Mouse (Mus musculus): ENCODE measurements around the gene Cep131. TPM values are rescaled to one million over a fixed set of nuclear protein-coding genes. Genes with fewer than 3 reads are reported as not detected.
A peak's percentile ranks its signal among the peaks of the same experiment; 100 is the strongest.

Cep131 gene
- polyA plus RNA-seq, 1 experiment from 2014 or later, result 3.1 TPM

GRCm38 (mm10) chr11:120122126-120122525 lies 35.5 kb upstream of the Cep131 start:
- TF ChIP-seq EP300 (IDR thresholded peaks at IDR 0.05; ENCODE audit: low read depth), result no peak
- no peak for TF ChIP-seq CTCF (IDR thresholded peaks at IDR 0.05; ENCODE audit: low read depth)
- Histone ChIP-seq H3K4me1 (ENCODE audit: insufficient read depth) (no peaks in the 10 kb centered on the region), H3K9ac (replicated peaks) (no peak overlapping the region), H3K4me3 (ENCODE audit: low read depth, low read length) (no peak overlapping the region), H3K4me2 (ENCODE audit: low read depth, low read length) (no peak overlapping the region), H3K36me3 (replicated peaks; ENCODE audit: insufficient read depth, low read length) (peaks cover 65% of the 10 kb centered on the region), H3K27me3 (ENCODE audit: insufficient read depth, low read length) (no peaks in the 10 kb centered on the region), H3K9me3 (ENCODE audit: low read length) (no peaks in the 10 kb centered on the region), H3K27ac (ENCODE audit: low read depth) (no peak overlapping the region)
- ATAC-seq (no peak), DNase-seq (no peak)
- WGBS (ENCODE audit: insufficient replicate concordance), result 90% methylated on average over 12 of the region's 12 CpGs

GRCm38 (mm10) chr11:120120642-120121420 lies 34.2 kb upstream of the Cep131 start:
- DNase-seq (peak; percentile 67), ATAC-seq (no peak)
- TF ChIP-seq EP300 (IDR thresholded peaks at IDR 0.05; ENCODE audit: low read depth) (no peak), CTCF (IDR thresholded peaks at IDR 0.05; ENCODE audit: low read depth) (peak; percentile 71)
- H3K36me3 ChIP-seq (replicated peaks; ENCODE audit: insufficient read depth, low read length), result peaks cover 70% of the 10 kb centered on the region
- no peaks in the 10 kb centered on the region for H3K4me1 ChIP-seq (ENCODE audit: insufficient read depth)
- 83% methylated on average over 17 of the region's 17 CpGs for WGBS (ENCODE audit: insufficient replicate concordance)
- no peak overlapping the region for H3K4me2 ChIP-seq (ENCODE audit: low read depth, low read length)
- no peaks in the 10 kb centered on the region for H3K27me3 ChIP-seq (ENCODE audit: insufficient read depth, low read length)
- H3K4me3 ChIP-seq (ENCODE audit: low read depth, low read length), result no peak overlapping the region
- H3K27ac ChIP-seq (ENCODE audit: low read depth), result no peak overlapping the region
- H3K9me3 ChIP-seq (ENCODE audit: low read length), result no peaks in the 10 kb centered on the region
- H3K9ac ChIP-seq (replicated peaks), result no peak overlapping the region

- Histone ChIP-seq H3K4me2 (ENCODE audit: low read depth, low read length) (no peak overlapping the region), H3K36me3 (replicated peaks; ENCODE audit: insufficient read depth, low read length) (peaks cover 73% of the 10 kb centered on the region), H3K9me3 (ENCODE audit: low read length) (no peaks in the 10 kb centered on the region), H3K27ac (ENCODE audit: low read depth) (no peak overlapping the region), H3K4me1 (ENCODE audit: insufficient read depth) (no peaks in the 10 kb centered on the region), H3K9ac (replicated peaks) (no peak overlapping the region), H3K4me3 (ENCODE audit: low read depth, low read length) (no peak overlapping the region), H3K27me3 (ENCODE audit: insufficient read depth, low read length) (no peaks in the 10 kb centered on the region)
- ATAC-seq, result no peak
- no peak for DNase-seq
- TF ChIP-seq EP300 (IDR thresholded peaks at IDR 0.05; ENCODE audit: low read depth) (no peak), CTCF (IDR thresholded peaks at IDR 0.05; ENCODE audit: low read depth) (no peak)
- WGBS (ENCODE audit: insufficient replicate concordance), result 81% methylated on average over 10 of the region's 10 CpGs
These were observed 33.4 kb upstream of the Cep131 start for GRCm38 (mm10) chr11:120119936-120120541.

DNA sequence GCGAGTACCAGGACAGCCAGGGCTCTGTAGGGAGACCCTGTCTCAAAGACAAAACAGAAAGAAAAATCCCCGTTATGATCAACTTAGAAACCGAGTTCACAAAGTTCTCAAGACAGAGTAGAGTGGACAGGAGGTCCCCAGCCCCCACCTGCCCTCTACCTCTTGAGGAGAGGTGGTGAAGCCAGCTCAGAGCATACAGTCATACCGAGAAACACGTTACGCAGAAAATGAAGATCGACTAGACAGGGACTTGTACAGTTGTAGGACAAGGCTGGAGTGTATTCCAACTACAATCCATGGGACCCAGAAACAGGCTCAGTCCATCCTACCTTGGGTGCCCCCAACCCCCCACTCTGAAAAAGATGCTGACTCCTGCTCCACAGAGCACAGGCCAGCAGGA lies 32.5 kb upstream of the Cep131 start:
- H3K4me1 ChIP-seq (ENCODE audit: insufficient read depth), result no peaks in the 10 kb centered on the region
- no peak overlapping the region for H3K9ac ChIP-seq (replicated peaks)
- H3K36me3 ChIP-seq (replicated peaks; ENCODE audit: insufficient read depth, low read length), result peaks cover 68% of the 10 kb centered on the region
- H3K4me2 ChIP-seq (ENCODE audit: low read depth, low read length), result no peak overlapping the region
- H3K27ac ChIP-seq (ENCODE audit: low read depth), result no peak overlapping the region
- H3K4me3 ChIP-seq (ENCODE audit: low read depth, low read length), result no peak overlapping the region
- no peak for DNase-seq
- ATAC-seq, result no peak
- H3K27me3 ChIP-seq (ENCODE audit: insufficient read depth, low read length), result no peaks in the 10 kb centered on the region
- 92% methylated on average over 7 of the region's 7 CpGs for WGBS (ENCODE audit: insufficient replicate concordance)
- no peaks in the 10 kb centered on the region for H3K9me3 ChIP-seq (ENCODE audit: low read length)
- TF ChIP-seq CTCF (IDR thresholded peaks at IDR 0.05; ENCODE audit: low read depth) (no peak), EP300 (IDR thresholded peaks at IDR 0.05; ENCODE audit: low read depth) (no peak)

DNA sequence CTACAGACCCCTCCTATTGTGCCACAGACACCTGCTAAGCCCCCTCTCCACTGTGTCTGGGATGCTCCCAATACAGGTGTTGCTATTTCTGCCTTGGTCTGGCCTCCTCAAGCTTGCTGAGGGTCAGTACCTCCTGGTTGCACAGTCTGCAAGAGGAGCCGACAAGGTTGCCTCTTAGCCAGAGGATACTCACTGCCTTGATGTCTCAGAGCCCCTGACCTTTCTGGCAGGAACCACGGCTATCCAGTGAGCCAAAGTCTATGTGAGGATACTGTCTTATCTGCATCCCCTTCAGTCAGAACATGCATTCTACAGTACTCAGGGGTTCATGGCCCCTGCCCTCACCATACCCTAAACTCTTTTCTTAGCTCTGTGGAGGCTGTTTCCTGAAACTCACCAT lies 31.0 kb upstream of the Cep131 start:
- WGBS (ENCODE audit: insufficient replicate concordance), result 79% methylated on average over 2 of the region's 2 CpGs
- H3K27ac ChIP-seq (ENCODE audit: low read depth), result no peak overlapping the region
- DNase-seq (no peak), ATAC-seq (no peak)
- H3K9ac ChIP-seq (replicated peaks), result no peak overlapping the region
- no peak overlapping the region for H3K4me2 ChIP-seq (ENCODE audit: low read depth, low read length)
- no peaks in the 10 kb centered on the region for H3K9me3 ChIP-seq (ENCODE audit: low read length)
- H3K4me3 ChIP-seq (ENCODE audit: low read depth, low read length), result no peak overlapping the region
- peaks cover 65% of the 10 kb centered on the region for H3K36me3 ChIP-seq (replicated peaks; ENCODE audit: insufficient read depth, low read length)
- no peaks in the 10 kb centered on the region for H3K27me3 ChIP-seq (ENCODE audit: insufficient read depth, low read length)
- TF ChIP-seq EP300 (IDR thresholded peaks at IDR 0.05; ENCODE audit: low read depth) (no peak), CTCF (IDR thresholded peaks at IDR 0.05; ENCODE audit: low read depth) (no peak)
- H3K4me1 ChIP-seq (ENCODE audit: insufficient read depth), result no peaks in the 10 kb centered on the region

DNA sequence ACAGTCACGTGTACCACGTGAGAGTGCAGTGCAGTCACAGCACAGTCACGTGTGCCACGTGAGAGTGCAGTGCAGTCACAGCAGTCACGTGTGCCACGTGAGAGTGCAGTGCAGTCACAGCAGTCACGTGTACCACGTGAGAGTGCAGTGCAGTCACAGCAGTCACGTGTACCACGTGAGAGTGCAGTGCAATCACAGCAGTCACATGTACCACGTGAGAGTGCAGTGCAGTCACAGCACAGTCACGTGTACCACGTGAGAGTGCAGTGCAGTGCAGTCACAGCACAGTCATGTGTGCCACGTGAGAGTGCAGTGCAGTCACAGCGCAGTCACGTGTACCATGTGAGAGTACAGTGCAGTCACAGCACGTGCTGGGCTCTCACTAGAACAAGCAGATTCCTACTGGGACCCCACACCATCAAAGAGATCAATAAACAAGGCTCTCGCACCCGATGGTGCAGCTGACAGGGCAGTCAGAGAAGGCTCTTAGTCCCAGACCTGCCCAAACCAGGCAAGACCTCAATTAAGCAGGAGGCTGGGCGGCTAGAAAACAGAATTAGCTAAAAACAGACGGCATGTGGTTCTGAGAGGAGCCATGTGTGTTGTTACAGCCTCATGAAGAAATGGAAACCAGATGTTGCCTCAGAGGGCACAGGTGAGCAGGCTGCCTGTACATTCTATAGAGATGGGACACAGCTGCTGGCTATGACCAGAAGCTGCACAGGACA lies 28.0 kb upstream of the Cep131 start:
- DNase-seq, result no peak
- Histone ChIP-seq H3K4me2 (ENCODE audit: low read depth, low read length) (no peak overlapping the region), H3K9me3 (ENCODE audit: low read length) (no peaks in the 10 kb centered on the region), H3K27me3 (ENCODE audit: insufficient read depth, low read length) (no peaks in the 10 kb centered on the region), H3K9ac (replicated peaks) (no peak overlapping the region), H3K4me3 (ENCODE audit: low read depth, low read length) (no peak overlapping the region), H3K27ac (ENCODE audit: low read depth) (no peak overlapping the region), H3K4me1 (ENCODE audit: insufficient read depth) (no peaks in the 10 kb centered on the region), H3K36me3 (replicated peaks; ENCODE audit: insufficient read depth, low read length) (peaks cover 57% of the 10 kb centered on the region)
- ATAC-seq, result no peak
- WGBS (ENCODE audit: insufficient replicate concordance), result 87% methylated on average over 21 of the region's 21 CpGs
- TF ChIP-seq EP300 (IDR thresholded peaks at IDR 0.05; ENCODE audit: low read depth), result no peak
- no peak for TF ChIP-seq CTCF (IDR thresholded peaks at IDR 0.05; ENCODE audit: low read depth)

All from liver, postnatal 0 days (tissue).